Mouse (Mus musculus): ENCODE measurements around the gene Sp7. TPM values are rescaled to one million over a fixed set of nuclear protein-coding genes. Genes with fewer than 3 reads are reported as not detected.

The Sp7 gene
- total and polyA plus RNA-seq, 3 experiments: not detected

- Histone ChIP-seq H3K27ac (ENCODE audit: control insufficient read depth, low read depth, low read length) (no peak overlapping the region), H3K36me3 (ENCODE audit: control insufficient read depth in 1 of 2, insufficient read depth in 2 of 2, low read length in 2 of 2) (no peaks in the 10 kb centered on the region), H3K79me2 (ENCODE audit: control insufficient read depth, insufficient read depth, low read length, poor library complexity) (no peaks in the 10 kb centered on the region), H3K9me3 (replicated peaks; ENCODE audit: insufficient read depth, low read length) (no peaks in the 10 kb centered on the region), H3K9ac (ENCODE audit: control insufficient read depth, low read depth, low read length, poor library complexity, severe bottlenecking) (no peak overlapping the region), H3K27me3 (ENCODE audit: control insufficient read depth in 1 of 2, insufficient read depth in 2 of 2, low read length in 2 of 2) (peaks cover 10 to 13% of the 10 kb centered on the region in 2 experiments; a peak in 3 of 4 replicates), H3K4me1 (ENCODE audit: control insufficient read depth in 1 of 2, insufficient read depth in 2 of 2, low read length in 2 of 2) (no peaks in the 10 kb centered on the region), H3K4me3 (ENCODE audit: control insufficient read depth in 1 of 2, insufficient read depth in 1 of 2, low read depth in 2 of 2, low read length in 2 of 2) (no peak overlapping the region)
- TF ChIP-seq USF1 (IDR thresholded peaks at IDR 0.05; ENCODE audit: low read depth, low read length) (no peak), ELF1 (IDR thresholded peaks at IDR 0.05; ENCODE audit: low read depth, low read length) (no peak), GABPA (IDR thresholded peaks at IDR 0.05; ENCODE audit: low read depth, low read length) (no peak), E2F4 (IDR thresholded peaks at IDR 0.05; ENCODE audit: borderline replicate concordance, low read depth, low read length) (no peak)
- DNase-seq (ENCODE audit: low read depth, low spot score): no peak
These were observed 8.9 kb downstream of the Sp7 start for GRCm38 (mm10) chr15:102358126-102358525.

GRCm38 (mm10) chr15:102356501-102357325 is 10.3 kb downstream of the Sp7 start:
- TF ChIP-seq MEF2A (IDR thresholded peaks at IDR 0.05; ENCODE audit: extremely low read depth, insufficient replicate concordance, low read depth, low read length, poor library complexity, severe bottlenecking): no peak
- TF ChIP-seq ZNF384 (IDR thresholded peaks at IDR 0.05; ENCODE audit: low read depth, low read length): no peak
- no peak for TF ChIP-seq POLR2AphosphoS2 (IDR thresholded peaks at IDR 0.05; ENCODE audit: low read length)
- no peak overlapping the region for H3K9ac ChIP-seq (ENCODE audit: control insufficient read depth, low read depth, low read length, poor library complexity, severe bottlenecking)

GRCm38 (mm10) chr15:102355871-102356441 is 11.0 kb downstream of the Sp7 start:
- Histone ChIP-seq H3K4me3 (ENCODE audit: control insufficient read depth in 1 of 2, insufficient read depth in 1 of 2, low read depth in 2 of 2, low read length in 2 of 2) (no peak overlapping the region), H3K27ac (ENCODE audit: control insufficient read depth, low read depth, low read length) (no peak overlapping the region), H3K79me2 (ENCODE audit: control insufficient read depth, insufficient read depth, low read length, poor library complexity) (no peaks in the 10 kb centered on the region), H3K9me3 (replicated peaks; ENCODE audit: insufficient read depth, low read length) (no peaks in the 10 kb centered on the region), H3K36me3 (ENCODE audit: control insufficient read depth in 1 of 2, insufficient read depth in 2 of 2, low read length in 2 of 2) (no peaks in the 10 kb centered on the region), H3K27me3 (ENCODE audit: control insufficient read depth in 1 of 2, insufficient read depth in 2 of 2, low read length in 2 of 2) (peaks cover 8 to 10% of the 10 kb centered on the region in 2 experiments; a peak in 3 of 4 replicates), H3K4me1 (ENCODE audit: control insufficient read depth in 1 of 2, insufficient read depth in 2 of 2, low read length in 2 of 2) (peaks cover 0 to 4% of the 10 kb centered on the region in 2 experiments; a peak in 2 of 4 replicates), H3K9ac (ENCODE audit: control insufficient read depth, low read depth, low read length, poor library complexity, severe bottlenecking) (no peak overlapping the region)
- TF ChIP-seq ZKSCAN1 (IDR thresholded peaks at IDR 0.05; ENCODE audit: low read depth, low read length) (no peak), MYB (IDR thresholded peaks at IDR 0.05; ENCODE audit: low read depth, low read length) (no peak), NELFE (IDR thresholded peaks at IDR 0.05; ENCODE audit: low read depth, low read length) (no peak), BHLHE40 (IDR thresholded peaks at IDR 0.05; ENCODE audit: borderline replicate concordance, low read depth, low read length) (no peak), ZMIZ1 (IDR thresholded peaks at IDR 0.05; ENCODE audit: low read depth, low read length) (no peak), KAT2A (conservative IDR thresholded peaks at IDR 0.05; ENCODE audit: low read depth, low read length) (no peak), E2F4 (IDR thresholded peaks at IDR 0.05; ENCODE audit: borderline replicate concordance, low read depth, low read length) (no peak), USF1 (IDR thresholded peaks at IDR 0.05; ENCODE audit: low read depth, low read length) (no peak), MYC (IDR thresholded peaks at IDR 0.05; ENCODE audit: low read depth, low read length) (no peak), POLR2AphosphoS2 (IDR thresholded peaks at IDR 0.05; ENCODE audit: low read length) (no peak), HCFC1 (IDR thresholded peaks at IDR 0.05; ENCODE audit: low read depth, low read length) (no peak), NRF1 (IDR thresholded peaks at IDR 0.05; ENCODE audit: insufficient read depth, low read depth, low read length, poor library complexity, severe bottlenecking) (no peak), POLR2A (IDR thresholded peaks at IDR 0.05; ENCODE audit: control insufficient read depth in 1 of 2, insufficient read depth in 1 of 2, low read depth in 1 of 2, low read length in 2 of 2, poor library complexity in 1 of 2) (no peak)
- DNase-seq (ENCODE audit: low read depth, low spot score): no peak

More at GRCm38 (mm10) chr15:102356501-102357325, 10.3 kb downstream of the Sp7 start:
- Histone ChIP-seq H3K4me3 (ENCODE audit: control insufficient read depth in 1 of 2, insufficient read depth in 1 of 2, low read depth in 2 of 2, low read length in 2 of 2) (no peak overlapping the region), H3K79me2 (ENCODE audit: control insufficient read depth, insufficient read depth, low read length, poor library complexity) (no peaks in the 10 kb centered on the region), H3K27me3 (ENCODE audit: control insufficient read depth in 1 of 2, insufficient read depth in 2 of 2, low read length in 2 of 2) (peaks cover 8 to 10% of the 10 kb centered on the region in 2 experiments; a peak in 3 of 4 replicates), H3K9me3 (replicated peaks; ENCODE audit: insufficient read depth, low read length) (no peaks in the 10 kb centered on the region), H3K27ac (ENCODE audit: control insufficient read depth, low read depth, low read length) (no peak overlapping the region), H3K36me3 (ENCODE audit: control insufficient read depth in 1 of 2, insufficient read depth in 2 of 2, low read length in 2 of 2) (no peaks in the 10 kb centered on the region), H3K4me1 (ENCODE audit: control insufficient read depth in 1 of 2, insufficient read depth in 2 of 2, low read length in 2 of 2) (no peaks in the 10 kb centered on the region)
- DNase-seq (ENCODE audit: low read depth, low spot score): no peak

Measured in MEL (cell line).